Mouse (Mus musculus) brain, embryonic 18.5 days (tissue): ENCODE results near the gene Myh10.
"Not testable (repeated sequence)": the region's sequence is repeated elsewhere in the genome, so short reads cannot be mapped to it uniquely, and the experiment has no call there.

ENCODE experiments used
- DNase-seq: peaks from one replicate; pipeline ENCODE4 v3.0.0-alpha.2; 2012; ENCODE audit warnings: low read depth, low spot score

Myh10 gene

GRCm38 (mm10) chr11:68692693-68693446, 1.5 kb downstream of the Myh10 start:
- no peak for DNase-seq

GRCm38 (mm10) chr11:68693447-68694040, 2.2 kb downstream of the Myh10 start:
- DNase-seq = no peak

DNA sequence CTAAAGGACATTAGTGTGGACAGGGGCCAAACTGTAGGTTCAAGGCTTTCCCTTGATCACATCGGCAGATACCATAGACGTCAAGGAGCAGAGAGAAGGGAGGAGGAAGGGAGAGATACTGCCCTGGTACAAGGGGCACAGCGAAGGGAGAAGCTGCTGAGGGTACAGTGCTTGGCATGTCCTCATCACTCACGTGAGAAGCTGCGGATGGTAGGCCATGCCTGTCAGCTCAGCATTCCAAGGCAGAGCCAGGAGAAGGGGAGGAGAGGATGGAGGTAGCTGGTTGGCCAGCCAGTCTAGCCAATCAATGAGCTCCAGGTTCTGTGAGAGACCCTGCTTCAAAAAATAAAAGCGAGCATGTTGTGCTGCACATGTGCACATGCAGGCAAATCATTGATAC, 11.0 kb downstream of the Myh10 start:
- no peak for DNase-seq

DNA sequence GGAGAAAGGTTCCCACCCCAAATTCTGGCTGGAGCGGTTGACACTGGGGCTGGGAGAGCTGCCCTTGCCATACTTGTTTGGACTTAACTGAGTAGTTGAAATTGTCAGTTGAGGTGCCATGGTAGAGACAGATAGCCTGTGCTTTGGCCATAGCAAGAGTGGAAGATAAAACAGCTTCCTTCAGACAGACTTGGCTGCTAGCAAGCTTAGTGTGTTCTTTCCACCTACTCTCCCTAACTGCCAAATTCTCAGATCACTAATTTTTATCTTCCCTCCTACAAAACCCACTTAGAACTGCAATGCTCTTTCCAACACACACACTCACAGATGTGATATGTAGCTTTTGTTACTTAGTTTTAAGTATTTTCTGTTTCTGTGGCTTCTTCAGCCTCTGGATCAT, 12.0 kb downstream of the Myh10 start:
- no peak for DNase-seq

DNA sequence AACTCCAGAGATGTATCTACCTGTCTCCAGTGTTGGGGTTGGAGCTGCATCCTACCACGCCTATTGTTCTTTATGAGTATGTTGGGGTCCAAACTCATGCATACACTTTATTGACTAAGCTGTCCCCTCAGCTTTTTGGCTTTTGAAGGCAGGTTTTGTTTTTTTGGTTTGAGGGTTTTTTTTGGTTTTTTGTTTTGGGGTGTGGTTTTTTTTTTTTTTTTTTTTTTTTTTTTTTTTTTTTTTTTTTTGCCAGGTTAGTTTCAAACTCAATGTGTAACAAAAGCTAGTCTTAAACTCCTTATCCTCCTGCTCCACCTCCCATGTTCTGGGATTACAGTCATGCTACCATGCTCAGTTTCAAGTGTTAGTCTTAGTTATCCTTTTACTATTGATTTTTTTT, 12.9 kb downstream of the Myh10 start:
- no peak for DNase-seq

DNA sequence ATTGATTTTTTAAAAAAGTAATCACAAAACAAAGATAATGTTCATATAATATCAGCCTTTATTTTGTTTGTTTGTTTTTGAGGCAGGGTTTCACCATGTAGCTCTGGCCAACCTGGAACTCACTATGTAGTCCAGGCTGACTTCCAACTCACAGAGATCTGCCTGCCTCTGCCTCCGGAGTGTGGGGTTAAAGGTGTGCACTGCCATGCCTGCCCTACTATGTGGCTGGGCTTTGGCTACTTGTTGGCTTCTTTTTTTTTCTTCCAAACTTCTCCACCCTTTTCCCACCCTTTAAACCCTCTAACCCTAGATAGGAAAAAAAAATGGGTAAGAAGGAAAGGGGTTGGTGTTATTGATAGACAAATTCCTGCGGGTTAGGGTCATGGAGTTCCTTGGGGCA, 13.5 kb downstream of the Myh10 start:
- DNase-seq = no peak

DNA sequence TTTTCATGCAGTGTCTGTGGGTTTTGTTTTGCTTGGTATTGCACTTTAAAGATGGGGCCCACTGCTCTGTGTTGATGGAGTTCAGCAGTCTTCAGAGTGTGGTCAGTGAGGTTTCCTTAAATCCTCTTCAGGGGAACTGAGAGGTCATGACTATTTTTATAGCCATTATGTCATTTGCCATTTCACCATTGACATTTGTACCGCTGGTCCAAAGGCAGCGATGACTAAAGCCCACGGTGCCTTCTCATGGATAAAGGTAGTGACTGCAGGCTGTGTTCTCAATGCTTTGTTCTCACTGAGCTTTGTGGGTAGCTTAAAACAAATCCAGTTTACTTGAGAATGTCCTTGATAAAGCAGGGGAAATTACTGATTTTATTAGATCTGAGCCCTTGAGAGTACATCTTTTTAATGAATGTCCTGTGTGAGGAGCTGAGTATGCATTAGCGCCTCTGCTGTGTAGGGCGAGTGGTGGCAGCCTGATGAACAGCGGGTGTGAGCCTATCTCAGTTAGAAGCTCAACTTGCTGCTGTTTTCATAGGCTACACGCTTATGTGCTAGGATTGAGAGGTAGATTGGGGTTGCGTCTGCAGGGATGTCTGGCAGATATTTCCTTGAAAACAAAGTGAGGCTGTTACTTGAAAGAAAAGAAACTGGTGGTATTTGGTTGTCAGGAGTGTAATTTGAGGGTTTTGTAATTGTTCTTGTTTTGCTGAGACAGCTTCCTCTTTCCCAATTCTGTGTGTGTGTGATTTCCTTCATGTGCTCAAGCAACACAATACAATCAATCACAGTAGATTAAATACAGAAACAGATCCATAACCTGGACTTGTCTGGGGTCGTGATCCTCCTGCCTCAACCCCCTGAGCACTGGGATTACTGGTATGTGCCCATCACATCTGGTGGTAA, 15.4 kb downstream of the Myh10 start:
- no peak for DNase-seq

GRCm38 (mm10) chr11:68707881-68708582, 16.7 kb downstream of the Myh10 start:
- DNase-seq = no peak

- no peak for DNase-seq
These were observed 24.8 kb downstream of the Myh10 start for GRCm38 (mm10) chr11:68716167-68716566.

DNA sequence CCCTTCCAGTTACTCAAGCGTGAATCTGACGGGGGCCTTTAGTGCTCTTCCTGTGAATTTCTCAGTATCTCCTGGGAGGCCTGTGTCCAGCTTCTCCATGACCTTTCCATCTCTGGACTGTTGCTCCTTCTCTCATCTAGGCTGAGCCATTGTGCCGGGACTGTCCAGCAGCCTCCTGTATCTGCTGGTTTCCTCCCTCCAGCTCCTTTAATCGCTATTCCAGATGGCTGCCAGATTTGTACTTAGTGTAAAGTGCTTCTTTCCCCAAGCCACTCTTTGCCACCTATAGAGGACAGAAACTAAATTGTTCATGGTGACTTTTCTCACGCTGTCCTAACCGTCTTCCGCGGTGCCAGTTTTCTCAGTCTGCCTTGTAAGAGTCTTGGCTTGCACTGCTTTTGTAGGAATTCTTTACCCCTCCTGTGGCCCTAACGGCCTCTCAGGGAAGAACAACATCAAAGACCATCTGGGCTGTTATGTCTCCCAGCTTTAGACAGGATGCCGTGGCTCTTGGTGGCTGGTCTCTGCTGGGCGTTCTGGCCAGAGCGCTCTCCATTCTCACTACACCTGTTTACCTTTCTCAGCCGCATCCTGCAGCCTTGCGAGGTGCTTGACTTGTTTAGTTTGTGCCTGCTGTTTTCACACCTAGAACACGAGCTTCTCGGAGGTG, 25.9 kb downstream of the Myh10 start:
- DNase-seq = no peak

GRCm38 (mm10) chr11:68719096-68719648, 27.8 kb downstream of the Myh10 start:
- DNase-seq = no peak

GRCm38 (mm10) chr11:68719774-68720173, 28.4 kb downstream of the Myh10 start:
- DNase-seq = no peak

DNA sequence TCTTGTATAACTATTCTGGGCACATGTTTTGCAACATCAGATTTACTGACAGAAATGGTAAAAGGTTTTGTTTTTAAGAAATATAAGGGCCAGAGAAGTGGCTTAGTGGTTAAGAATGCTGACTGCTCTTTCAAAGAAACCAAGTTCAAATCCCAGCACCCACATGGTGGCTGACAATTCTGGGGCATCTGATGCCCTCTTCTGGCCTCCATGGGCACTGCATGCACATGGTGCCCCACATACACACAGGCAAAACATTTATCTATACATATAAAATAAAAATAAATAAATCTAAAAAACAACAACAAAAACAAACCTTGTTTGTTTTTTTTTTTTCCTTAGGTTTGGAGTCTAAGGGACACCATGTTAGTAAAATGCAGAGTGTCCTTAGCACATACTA, 32.8 kb downstream of the Myh10 start:
- no peak for DNase-seq

DNA sequence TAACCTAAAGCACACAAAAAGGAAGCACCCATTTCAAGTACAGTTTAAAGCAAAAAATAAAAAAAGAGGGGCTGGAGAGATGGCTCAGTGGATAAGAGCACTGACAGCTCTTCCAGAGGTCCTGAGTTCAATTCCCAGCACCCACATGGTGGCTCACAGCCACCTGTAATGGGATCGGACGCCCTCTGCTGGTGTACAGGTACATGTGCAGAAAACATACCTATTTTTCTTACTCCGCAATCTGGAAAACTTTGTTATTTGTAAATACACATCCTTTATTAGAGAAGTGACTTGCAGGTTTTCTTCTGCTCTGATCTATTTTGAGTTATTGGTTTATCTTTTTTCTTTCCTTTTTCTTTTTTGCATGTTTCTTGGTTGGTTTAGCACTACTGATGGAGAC, 37.3 kb downstream of the Myh10 start:
- DNase-seq = no peak

GRCm38 (mm10) chr11:68730792-68731191, 39.4 kb downstream of the Myh10 start:
- DNase-seq = no peak

- no peak for DNase-seq
These were observed 40.7 kb downstream of the Myh10 start for GRCm38 (mm10) chr11:68732066-68732465.

DNA sequence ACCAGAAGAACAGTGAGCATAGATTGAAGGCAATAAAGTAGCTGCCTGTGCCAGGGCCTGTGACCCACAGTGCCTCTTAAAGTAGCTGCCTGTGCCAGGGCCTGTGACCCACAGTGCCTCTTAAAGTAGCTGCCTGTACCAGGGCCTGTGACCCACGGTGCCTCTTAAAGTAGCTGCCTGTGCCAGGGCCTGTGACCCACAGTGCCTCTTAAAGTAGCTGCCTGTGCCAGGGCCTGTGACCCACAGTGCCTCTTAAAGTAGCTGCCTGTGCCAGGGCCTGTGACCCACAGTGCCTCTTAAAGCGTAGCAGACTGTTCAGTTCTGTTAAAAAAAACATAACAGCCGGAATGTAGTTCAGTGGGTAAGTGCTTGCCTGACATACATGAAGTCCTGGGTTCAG, 42.0 kb downstream of the Myh10 start:
- DNase-seq = not testable (repeated sequence)

DNA sequence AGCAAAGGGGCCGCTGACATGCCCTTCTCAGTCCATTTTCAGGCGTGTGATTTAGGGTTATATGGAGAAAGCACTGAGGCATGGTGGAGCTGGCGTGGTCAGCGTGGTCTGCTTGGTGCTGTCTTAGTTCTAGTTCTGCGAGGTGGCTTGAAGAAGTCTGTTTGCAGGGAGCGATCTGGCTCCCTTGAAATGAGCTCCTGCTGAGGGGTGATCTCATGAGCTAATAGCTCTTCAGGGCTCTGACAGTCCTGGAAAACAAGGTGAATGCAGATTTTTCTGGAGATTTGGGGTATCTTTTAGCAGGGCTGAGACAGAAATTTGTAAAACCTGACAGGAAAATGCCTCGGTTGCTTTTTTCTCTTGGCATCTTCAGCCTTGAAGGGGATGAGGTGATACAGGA, 48.1 kb downstream of the Myh10 start:
- no peak for DNase-seq

DNA sequence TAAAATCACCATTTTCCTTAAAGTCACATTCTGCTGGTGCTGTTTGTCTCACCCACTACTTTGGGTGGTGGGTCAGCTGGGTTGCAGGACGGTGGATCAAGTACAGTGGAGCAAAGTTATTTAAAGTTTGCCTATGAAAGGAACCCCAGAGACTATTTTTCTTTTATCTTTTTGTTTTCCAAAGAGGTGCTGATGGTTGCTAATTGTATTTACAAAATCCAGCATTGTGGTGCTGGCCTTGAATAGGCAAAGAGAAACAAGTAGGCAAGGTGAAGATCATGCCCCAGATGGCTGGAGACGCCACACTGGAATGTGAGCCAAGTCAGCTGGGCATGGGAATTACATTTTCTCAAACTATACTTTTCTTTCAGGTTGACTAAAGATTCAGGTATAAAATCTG, 51.3 kb downstream of the Myh10 start:
- DNase-seq = no peak

- no peak for DNase-seq
These were observed 52.8 kb downstream of the Myh10 start for GRCm38 (mm10) chr11:68744150-68744549.
